Mouse (Mus musculus): Measurements from ENCODE around the gene Jph3.

Gene Jph3

DNA sequence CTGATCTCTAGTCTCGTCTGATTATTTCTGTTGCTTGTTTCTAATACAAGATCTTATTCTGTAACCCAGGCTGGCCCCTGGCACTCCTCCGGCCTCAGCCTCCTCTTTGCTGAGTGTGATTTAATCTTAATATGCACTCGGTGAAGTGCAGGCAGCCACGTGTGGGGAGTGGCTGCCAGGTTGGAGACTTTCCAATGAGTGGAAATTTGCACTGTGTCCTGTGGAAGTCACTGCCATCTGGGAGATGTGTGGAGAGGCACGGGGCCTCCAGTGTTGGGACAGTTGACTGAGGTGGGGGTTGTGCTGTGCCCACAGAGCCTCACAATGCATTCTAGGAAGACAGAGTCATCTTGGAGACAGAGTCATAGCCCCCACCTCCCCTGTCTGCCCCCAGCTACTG lies 53.1 kb downstream of the Jph3 start:
- DNase-seq (ENCODE audit: low read depth, low spot score): no peak

DNA sequence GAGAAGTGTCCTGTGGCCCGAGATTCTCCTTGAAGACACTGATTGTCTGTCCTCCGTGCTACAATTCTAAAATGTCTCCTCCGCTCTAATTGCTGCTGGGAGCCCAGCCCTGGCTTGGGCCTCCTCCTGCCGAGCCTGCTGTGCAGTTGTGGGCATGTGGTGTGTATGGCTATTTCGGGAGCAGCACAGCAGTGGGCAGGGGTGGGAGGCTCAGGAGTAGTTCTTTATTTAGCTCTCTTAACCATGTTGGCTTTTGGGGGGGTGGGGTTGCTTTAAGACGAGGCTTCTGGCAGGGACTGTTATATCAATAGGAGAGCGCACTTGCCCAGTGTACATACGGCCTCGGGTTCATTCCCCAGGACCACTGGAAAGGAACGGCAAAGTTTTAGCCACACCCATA lies 57.1 kb downstream of the Jph3 start:
- DNase-seq (ENCODE audit: low read depth, low spot score): no peak

DNA sequence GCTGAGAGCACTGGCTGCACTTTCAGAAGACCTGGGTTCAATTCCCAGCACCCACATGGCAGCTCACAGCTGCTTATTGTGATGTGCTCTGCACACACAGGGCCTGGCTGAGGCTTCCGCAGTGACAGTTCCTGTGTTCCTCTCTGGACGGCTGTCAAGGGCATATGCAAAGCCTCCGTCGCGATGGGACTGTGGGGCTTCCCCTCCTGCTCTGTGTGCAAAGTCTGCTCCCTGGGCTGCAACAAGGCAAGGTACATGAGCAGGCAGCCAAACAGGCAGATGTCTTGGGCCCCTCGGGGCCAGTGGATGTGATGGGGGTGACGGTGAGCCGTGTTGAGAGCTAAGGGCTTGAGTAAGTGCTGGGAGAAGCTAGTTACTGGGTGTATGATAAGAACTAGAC lies 59.4 kb downstream of the Jph3 start:
- no peak for DNase-seq (ENCODE audit: low read depth, low spot score)

DNA sequence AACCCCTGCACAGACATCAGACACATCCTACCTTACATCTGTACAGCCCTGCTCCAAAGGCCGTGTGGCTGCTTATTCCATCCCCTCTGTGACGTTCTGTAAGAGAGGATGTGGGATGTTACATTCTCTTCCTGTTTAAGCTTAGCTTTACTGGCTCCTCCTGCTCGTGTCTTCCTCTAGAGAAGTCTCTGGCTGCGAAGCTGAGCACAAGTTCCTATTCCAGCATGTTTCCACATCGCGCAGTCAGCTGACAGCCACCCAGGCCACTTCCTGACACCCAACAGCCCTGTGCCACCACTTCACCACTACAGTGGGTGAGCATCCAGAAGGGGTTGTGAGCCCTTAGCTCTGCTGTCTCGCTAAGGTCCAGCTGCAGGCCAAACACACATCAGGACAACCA lies 62.7 kb downstream of the Jph3 start:
- no peak for DNase-seq (ENCODE audit: low read depth, low spot score)

DNA sequence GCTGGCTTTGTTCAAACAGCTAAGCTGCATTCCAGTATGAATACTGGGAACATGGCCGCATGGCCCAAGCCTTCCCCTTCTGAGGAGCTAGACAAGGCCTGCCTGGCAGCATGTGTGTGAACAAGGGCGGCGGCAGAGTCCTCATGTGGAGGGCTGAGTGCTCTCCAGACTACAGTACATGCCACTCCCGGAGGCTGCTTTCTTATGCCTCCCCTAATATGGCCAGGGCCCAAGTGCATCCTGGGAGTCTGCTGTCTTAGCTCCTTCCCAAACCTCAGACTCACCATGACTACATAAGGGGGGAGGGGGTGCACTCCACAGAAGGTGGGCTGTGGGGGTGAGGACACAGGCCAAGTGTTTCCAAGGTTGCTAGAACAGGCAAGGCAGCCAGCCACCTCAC lies 63.2 kb downstream of the Jph3 start:
- DNase-seq (ENCODE audit: low read depth, low spot score): no peak

DNA sequence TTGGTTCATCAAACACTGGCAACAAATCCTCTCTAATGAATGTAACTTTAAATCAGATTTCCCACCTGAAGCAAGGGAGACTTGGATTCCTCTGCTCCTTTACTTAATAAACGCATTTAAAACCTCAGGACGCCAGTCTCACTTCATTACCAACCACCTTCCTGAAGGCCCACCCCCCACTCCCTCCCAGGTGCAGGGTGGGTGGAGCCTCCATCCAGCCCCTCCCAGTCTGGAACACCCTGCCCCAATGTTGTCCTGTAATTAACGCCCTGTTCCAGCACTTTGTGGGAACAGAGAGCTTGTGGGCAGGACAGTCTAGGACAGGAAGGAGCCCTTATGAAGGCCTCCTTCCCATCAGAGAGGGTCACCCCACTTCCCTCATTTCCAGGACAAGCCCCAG lies 64.7 kb downstream of the Jph3 start:
- no peak for DNase-seq (ENCODE audit: low read depth, low spot score)

DNA sequence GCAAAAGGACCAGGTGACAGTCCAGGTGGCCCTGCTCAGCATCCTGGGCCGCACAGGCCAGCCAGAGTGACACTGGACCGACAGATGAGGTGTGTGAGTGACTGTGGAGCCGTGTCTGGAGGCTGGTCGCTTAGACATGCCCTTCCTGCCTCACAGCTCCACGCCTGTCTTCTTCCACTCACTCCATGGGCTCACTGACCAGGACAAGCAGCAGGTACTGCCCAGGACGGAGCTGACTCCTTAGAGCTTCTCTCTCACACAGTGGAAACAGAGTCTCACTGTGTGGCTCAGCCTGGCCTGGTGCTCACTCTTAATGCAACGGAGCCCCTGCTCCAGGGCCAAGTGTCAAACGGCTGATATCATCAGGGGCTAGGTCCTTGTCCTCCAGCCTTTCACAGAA lies 66.0 kb downstream of the Jph3 start:
- DNase-seq (ENCODE audit: low read depth, low spot score): no peak

DNA sequence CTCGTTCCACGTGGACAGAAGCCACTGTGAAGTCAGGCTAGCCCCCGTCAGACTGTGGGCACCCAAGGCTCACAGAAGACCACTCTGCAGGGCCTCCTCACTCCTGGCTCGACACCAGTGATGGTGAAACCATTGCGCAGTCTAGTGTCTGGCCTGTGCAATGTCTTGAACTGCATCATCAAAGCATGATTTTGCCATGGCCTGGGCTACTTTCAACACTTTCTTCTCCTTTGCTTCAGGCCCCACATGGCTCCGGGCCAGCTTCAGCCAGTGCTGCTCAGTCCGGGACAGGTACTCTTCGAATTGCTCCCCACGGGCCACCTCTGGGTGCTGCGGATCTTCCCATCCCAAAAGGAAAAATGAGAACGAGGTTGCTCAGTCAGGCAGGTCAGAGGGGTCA lies 67.0 kb downstream of the Jph3 start:
- DNase-seq (ENCODE audit: low read depth, low spot score): no peak

DNA sequence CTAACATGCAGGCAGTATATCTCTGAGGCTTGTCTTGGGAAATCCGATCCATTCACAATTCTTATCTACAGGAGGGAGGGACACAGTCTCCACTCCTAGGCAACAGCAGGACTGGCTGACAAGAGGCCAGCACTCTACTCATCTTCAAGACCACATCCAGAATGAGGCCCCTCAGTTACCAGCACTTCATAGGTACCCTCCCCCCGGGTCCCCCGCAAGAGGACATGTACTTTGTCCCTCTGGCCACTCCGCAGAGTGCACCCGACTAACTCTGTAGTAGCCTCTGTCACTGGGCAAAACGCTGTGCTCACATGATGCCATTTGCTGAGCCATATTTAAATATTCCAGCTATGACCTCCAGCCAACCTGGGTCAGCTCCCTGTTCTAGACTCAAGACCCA lies 69.0 kb downstream of the Jph3 start:
- DNase-seq (ENCODE audit: low read depth, low spot score): no peak

DNA sequence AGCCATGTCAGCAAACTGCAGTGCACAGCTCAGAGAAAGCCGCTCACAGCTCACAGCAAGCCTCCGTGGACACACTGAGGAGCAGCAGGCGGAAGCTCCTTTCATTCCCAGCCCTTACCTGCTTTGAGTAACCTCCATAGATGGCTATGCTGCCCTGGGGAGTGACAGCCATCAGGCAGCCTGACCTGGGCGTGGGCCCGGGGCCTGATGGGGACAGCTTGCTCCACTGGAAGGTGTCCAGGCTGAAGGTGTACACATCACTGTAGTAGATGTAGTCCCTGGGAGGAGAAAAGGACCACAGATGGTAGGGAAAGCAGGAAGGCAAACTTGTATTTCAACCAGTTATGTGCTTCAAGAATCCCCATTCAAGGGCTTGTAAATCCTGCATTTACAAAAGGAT lies 75.4 kb downstream of the Jph3 start:
- DNase-seq (ENCODE audit: low read depth, low spot score): no peak

DNA sequence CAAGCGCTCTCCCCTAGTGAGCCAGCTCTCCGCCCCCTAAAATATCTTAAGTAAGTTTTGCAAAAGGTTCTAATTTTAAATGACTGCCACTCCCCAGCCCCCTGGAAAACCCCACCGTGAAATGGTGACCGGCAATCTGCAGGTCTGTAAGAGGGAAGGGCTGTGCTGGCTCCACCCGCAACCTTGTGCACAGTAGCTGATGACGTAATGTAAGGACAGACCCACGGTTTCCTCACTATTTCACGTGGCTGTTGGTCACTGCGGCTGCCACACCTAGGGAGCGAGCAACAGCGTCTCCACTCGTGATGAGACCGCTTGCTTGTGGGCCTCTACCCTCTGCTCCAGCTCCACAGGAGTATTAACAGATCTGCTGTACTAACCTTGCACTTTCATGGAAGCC lies 76.7 kb downstream of the Jph3 start:
- no peak for DNase-seq (ENCODE audit: low read depth, low spot score)

DNA sequence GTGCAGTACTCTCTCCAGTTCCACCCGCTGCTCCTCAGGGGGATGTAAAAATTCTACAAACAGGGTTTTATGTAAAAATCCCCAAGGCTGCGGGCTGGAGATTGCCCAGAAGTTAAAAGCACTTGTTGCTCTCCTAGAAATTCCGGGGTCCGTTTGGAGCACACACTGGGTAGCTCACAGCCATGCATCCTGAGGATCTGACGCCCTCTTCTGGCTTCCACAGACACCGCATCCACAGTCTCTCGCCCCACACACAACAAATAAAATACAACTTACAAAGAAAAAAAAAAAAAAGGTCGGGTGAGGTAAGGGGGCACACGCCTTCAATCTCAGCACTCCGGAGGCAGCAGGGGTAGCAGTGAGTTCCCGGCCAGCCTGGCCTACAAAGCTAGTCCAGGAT lies 78.6 kb downstream of the Jph3 start:
- no peak for DNase-seq (ENCODE audit: low read depth, low spot score)

DNA sequence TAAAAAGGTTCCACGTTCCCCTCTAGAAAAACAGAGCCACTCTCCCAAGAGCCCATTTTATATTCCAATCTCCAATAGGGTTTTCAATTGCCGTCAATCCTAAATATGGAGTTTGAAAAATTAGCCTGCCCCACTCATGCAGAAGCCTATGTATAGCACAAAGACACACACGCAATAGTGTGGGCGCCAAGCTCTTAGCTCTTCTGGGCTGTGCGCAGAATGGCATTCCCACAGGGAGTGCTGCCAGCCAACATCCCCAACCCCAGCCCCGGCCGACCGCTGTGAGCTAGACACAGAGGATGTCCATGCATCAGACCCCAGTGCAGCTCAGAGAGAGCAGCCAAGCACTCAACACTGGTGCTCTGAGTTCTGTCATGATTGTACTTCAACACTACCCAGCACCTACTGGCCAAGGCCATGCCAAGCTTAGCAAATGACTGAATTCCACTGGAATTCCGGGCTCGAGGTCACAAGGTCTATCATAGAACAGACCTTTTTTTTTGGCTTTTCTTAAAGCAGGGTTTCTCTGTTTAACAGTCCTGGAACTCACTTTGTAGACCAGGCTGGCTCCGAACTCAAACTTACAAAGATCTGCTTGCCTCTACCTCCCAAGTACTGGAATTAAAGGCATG lies 80.2 kb downstream of the Jph3 start:
- DNase-seq (ENCODE audit: low read depth, low spot score): no peak

DNA sequence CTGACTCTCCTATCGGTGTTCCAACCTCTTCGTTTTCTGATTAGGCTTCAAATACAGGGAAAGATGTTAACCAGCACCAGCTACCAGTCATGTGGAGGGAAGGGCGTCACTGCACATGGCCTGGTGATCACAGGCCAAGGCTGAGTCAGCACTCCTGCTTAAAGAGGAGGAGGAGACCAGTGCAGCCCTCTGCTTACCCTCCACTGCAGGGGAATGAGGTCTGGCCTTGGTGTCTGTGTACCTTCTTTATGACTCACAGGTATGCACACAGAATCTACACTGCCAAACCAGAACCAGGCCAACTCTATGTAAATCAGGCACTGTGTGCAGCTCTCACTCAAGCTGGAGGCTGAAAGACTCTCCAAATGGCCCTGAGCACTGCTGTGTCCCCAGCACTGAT lies 82.1 kb downstream of the Jph3 start:
- DNase-seq (ENCODE audit: low read depth, low spot score): no peak

DNA sequence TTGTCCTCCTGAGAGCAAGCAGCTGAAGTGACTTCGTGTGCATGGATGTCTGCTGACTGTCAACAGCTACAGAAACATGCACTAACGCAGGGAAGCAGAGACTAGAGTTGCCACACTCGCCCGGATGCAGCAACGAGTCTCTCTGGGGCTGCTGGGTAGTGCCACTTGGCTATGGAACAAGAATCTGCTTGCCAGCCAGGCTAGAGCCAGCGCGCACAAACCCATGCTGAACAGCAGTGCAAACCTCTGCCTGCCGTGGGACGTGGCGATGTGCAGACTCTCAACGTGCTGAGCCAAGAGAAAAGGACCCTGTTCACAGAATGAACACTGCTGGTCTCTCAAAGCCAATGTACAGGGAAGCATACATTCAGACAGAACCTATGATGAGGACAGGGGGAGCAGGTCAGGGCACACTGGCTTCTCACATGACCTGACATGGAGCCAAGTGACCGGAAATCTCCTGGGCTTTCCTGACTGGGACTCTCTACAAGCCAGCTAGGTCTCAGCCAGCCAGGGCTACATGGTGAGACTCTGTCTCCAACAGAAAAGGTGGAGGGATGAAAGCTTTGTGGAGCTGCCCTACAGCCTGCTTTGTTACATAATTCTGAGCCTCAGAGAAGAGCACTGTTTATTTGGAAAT lies 82.6 kb downstream of the Jph3 start:
- no peak for DNase-seq (ENCODE audit: low read depth, low spot score)

DNA sequence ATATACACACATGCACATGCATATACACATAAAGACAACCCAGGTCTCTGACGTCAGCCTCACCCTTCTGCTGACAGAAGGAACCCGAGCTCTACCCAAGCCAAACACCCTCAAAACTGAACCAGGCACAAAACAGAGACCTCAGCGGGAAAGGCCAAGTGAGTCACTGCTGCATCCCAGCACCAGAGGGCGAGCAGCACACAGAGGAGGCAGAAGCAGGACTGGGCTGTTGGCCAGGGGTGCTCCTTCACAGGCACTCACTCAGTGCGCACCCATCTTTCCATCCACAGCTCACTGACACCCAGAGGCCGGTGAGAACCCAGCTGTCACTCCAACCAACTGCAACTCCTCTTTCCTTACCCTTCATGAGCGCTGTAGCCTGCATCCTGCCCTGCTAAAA lies 88.8 kb downstream of the Jph3 start:
- no peak for DNase-seq (ENCODE audit: low read depth, low spot score)

DNA sequence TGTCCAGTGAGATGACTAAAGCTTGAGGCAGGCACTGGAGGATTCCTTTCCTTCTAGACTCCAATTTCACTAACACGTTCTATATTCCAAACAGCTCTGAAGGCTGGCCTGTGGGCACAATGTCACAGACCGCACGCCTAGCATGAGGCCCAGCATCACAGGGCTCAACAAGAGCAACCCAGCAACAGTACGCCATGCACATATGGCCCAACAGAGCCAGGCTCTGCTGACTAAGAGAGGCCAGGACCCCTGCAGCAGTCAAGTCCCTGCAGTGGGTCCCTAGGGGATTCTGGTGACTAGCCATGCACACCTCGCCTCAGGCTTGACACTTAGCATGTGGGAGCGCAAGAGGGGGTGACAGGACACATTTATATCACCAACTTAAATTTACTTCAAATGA lies 91.4 kb downstream of the Jph3 start:
- DNase-seq (ENCODE audit: low read depth, low spot score): no peak

DNA sequence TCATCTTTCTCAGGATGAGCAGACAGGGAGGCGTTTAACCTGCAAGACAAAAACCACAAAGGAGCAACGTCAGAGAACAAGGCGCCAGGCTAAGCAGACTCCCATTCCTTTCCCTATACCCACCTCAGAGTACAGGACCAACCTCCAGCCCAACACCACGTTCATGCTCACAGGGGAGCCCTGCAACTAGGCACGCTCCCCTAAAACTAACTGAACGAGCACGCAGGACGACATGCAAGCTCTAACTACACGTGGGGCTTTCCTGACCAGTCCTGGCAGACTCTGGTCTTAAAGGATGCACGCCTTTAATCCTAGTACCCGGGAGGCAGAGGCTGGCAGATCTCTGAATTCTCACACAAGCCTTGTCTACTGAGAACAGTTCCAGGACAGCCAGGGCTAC lies 91.9 kb downstream of the Jph3 start:
- DNase-seq (ENCODE audit: low read depth, low spot score): no peak

DNA sequence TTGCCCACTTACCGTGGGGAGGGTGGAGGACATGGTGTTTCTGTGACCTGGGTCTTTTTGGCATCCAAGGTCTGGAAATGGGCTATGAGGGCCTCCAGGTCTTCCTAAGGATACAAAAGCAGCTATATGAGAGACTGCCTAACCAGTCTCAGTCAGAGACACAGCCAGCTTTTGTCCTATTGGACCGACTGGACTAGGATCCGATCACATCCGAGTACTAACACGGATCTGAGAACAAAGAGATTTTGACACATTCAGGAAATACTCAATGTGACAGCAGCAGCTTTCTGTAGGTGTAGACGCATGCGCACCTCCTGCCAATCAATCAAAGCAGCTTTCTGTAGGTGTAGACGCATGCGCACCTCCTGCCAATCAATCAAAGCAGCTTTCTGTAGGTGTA lies 92.3 kb downstream of the Jph3 start:
- no peak for DNase-seq (ENCODE audit: low read depth, low spot score)

DNA sequence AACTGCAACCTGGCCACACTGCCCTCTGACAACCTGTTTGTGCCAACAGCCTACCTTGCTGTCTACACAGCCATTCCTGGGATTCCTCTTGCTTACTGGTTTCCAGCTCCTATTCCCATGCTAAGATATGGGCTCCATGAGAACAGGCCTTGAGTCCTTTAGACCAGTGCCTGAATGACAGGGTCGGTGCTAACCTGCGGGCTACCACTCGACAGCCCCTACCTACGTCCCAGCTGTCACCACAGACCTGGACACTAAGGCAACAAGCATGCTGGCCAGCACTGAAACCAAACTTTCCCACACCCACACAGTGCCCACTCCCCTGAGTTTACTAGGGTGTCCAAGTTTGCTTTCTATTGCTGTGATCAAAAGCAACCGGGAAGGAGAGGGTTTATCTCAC lies 98.3 kb downstream of the Jph3 start:
- no peak for DNase-seq (ENCODE audit: low read depth, low spot score)

DNA sequence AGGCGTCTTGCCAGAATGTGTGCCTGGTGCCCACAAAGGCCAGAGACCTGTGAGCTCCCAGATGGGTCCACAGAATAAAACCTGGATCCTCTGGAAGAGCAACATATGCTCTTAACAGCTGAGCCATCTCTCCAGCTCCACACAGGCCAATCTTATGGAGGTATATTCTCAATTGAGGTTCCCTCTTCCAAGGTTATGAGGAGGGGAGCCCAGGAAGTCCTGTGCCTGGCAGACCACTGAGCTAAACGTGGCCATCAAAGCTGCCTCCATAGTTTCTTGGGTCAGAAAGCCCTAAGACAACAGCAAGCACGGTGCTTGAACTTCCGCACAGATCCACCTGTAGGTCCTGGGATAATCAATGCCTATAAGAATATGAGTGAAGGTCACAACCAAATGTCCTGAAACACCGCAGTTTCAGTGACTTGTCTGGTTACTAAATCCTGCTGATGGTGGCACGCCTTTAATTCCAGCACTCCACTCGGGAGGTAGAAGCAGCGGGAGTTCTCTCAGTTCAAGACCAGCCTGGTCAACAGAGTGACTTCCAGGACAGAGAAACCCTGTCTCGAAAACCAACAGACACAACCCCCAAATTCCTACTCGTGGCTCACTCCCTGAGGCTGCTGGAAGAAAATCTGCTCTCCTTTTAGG lies 99.1 kb downstream of the Jph3 start:
- no peak for DNase-seq (ENCODE audit: low read depth, low spot score)

DNA sequence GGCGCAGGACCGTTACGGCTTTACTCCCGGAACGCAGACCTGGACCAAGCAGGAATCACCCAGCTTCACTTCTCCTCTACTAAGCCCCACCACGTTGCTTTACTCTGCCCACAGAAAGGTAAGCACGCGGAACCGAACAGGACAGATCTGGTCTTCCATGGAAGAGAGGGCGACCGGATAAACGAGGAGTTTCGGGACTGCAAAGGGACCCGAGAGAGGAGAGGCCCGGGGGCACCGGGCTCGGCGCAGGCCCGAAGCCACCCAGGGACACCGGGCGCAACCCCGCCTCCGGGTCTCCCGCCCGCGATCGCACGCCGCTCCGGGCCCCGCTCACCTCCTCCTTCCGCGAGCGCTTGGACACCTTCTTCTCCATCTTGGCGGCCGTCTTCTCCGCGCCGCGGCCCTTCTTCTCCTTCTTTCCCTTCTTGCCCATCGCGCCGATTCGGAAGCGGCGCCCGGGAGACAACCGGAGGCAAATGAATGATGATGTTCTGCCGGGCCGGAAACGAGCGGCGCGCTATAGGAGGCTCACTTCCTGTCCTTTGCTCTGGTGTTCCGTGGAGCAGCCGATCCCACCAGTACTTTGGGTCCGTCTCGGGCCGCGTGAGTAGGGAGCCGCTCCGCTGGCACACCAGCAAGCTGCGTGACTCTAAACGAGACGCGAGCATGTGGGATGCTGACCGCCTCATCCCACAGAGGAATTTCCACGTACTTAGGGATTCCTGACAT lies 99.8 kb downstream of the Jph3 start, which contains the start of gene Klhdc4:
Gene Klhdc4, minus strand, starts transcription at position 522 of the 729 bp plus-strand sequence.
- peak; percentile 92 for DNase-seq (ENCODE audit: low read depth, low spot score)
